Mouse (Mus musculus) kidney, postnatal 36 days (tissue): ENCODE measurements at regions not wholly inside any gene's neighbourhood (a gene's known extent, or its start where the extent isn't known, plus 50 kb on each side); places are given as distances from the start of the nearest gene placed in this dataset.

Source experiments
- DNase-seq, 2 experiments: peaks; one replicate each; pipeline ENCODE4 v3.0.0; 2021 to 2022; ENCODE audit warnings: mixed read lengths in 2 of 2

DNA sequence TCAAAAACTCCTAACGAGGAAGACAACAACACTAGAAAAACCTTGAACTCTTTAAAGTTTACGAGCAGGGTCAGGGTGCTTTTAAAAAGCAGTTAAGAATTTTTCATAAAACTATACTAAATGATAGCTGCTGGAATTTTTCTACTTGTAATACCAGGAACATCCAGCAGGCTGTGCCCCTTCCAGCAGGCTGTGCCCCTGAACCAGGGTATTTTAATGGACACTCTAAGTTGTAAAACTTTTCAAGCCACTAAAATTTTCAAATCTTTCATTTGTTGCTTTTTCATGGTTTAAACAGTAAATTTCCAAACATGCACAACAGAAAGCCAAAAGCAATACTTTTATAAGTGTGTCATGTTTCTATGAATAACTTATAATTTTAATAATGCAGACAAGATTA is 68.2 kb upstream of the Gls start:
- peak in 1 of 2 experiments; percentile 51 for DNase-seq

GRCm38 (mm10) chr1:52299559-52299958 is 66.5 kb upstream of the Gls start:
- no peak for DNase-seq

DNA sequence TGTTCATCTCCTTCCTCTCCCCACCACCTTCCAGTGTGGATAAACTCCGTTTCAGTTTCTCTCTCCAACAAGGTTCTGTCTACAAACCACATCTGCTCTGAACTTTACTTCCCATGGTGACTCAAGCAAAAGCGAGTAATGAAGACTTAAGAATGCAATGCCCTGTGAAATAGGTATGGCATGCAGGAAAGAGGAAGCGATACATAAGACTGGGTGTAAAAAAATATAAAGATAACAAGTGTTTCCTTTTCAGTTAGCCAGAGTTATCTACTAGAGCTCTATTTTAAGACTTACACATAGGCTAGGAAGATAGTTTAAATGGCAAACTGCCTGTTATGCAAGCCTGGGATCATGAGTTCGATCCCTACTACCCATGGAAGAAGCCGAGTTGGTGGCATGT is 65.3 kb upstream of the Gls start:
- DNase-seq = no peak

DNA sequence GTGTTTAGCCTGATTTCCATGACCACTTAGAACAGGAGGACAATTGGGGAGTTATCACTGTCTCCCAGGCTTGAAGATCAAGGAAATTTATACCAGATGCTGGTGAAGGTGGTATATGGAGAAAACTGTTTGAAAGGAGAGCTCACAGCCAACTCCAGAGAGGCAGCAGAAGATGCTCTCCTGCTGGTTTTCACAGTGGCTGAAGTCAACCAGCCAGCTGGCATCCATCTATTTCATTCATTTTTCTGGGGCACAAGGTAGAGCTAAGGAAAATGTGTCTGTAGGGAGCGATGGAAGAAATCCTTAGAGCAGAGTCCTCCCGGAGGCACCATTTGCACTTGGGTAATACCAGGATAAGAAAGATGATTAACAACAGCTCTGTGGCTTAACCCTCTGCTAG is 63.1 kb upstream of the Gls start:
- DNase-seq = no peak

- no peak for DNase-seq
These were observed 61.5 kb upstream of the Gls start for GRCm38 (mm10) chr1:52294521-52294920.

DNA sequence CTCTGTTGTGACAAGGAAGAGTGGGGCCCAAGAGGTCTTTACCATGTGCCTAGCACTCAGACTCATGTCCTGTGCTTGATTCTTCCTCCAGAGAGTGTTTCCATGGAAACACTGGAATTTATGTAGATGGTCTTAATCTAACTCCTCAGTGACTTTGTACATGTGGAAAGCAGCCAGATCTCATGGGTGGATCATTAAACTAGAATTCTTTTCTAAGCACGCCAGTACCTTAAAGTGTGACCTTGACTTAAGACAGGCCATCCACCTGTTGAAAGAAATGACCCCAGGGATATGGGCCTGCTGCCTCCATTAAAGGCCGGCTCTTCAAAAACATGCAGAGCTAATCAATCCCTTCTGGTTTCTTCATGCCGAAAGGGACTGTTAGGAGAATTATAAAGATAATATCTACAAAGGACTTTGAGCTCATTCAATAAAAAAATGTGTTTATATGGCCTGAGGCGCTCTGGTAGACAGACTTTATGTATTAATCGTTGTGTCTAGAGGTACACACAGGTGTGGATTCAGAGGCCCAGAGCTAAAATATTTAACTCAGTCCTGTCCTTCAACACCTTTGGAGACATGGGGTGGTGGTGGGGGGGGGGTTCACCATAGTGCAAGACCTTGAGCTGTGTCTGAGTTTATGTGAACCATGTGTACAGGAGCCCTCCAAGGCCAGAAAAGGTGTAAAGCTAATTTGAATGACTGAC is 60.5 kb upstream of the Gls start:
- DNase-seq = peak; percentile 59 to 86
